Mouse (Mus musculus) MEL (cell line): ENCODE results near the gene Tnik. TPM values are rescaled to one million over a fixed set of nuclear protein-coding genes. Genes with fewer than 3 reads are reported as not detected.

ENCODE experiments used
- DNase-seq: peaks from one replicate; pipeline ENCODE4 v3.0.0; 2011; ENCODE audit warnings: low read depth, low spot score
- H3K27ac ChIP-seq: 2 replicates; pipeline ENCODE4 v1.5.1; 2012; ENCODE audit warnings: low read depth, mild to moderate bottlenecking, control low read depth, low read length, moderate library complexity; ENCODE audit not compliant: control insufficient read depth
- H3K27me3 ChIP-seq, 2 experiments: fragments of 150-350 bp in 1 of 2; sonication (generic) in 1 of 2; 2 replicates each; pipeline ENCODE4 v1.6.1; 2012; ENCODE audit warnings: low read length in 2 of 2, mild to moderate bottlenecking in 2 of 2, improper control_type of control experiment in 1 of 2, moderate library complexity in 1 of 2; ENCODE audit not compliant: insufficient read depth in 2 of 2, control insufficient read depth in 1 of 2
- H3K36me3 ChIP-seq, 2 experiments: 2 replicates each; pipeline ENCODE4 v1.6.1; 2012 to 2014; ENCODE audit warnings: low read length in 2 of 2, improper control_type of control experiment in 1 of 2, inconsistent platforms in 1 of 2, mild to moderate bottlenecking in 1 of 2; ENCODE audit not compliant: insufficient read depth in 2 of 2, control insufficient read depth in 1 of 2
- H3K4me1 ChIP-seq, 2 experiments: fragments of 150-350 bp in 1 of 2; sonication (generic) in 1 of 2; 2 replicates each; pipeline ENCODE4 v1.6.1; 2012; ENCODE audit warnings: low read length in 2 of 2, improper control_type of control experiment in 1 of 2, mild to moderate bottlenecking in 1 of 2; ENCODE audit not compliant: insufficient read depth in 2 of 2, control insufficient read depth in 1 of 2
- H3K4me3 ChIP-seq, 2 experiments: fragments of 150-350 bp in 1 of 2; sonication (generic) in 1 of 2; 2 replicates each; pipeline ENCODE4 v1.5.1; 2012; ENCODE audit warnings: low read depth in 2 of 2, low read length in 2 of 2, mild to moderate bottlenecking in 2 of 2, moderate library complexity in 2 of 2, control low read depth in 1 of 2, improper control_type of control experiment in 1 of 2; ENCODE audit not compliant: control insufficient read depth in 1 of 2, insufficient read depth in 1 of 2
- H3K79me2 ChIP-seq: 2 replicates; pipeline ENCODE4 v1.6.1; 2012; ENCODE audit warnings: mild to moderate bottlenecking, low read length, moderate library complexity; ENCODE audit not compliant: control insufficient read depth, poor library complexity, insufficient read depth
- H3K9ac ChIP-seq: 2 replicates; pipeline ENCODE4 v1.6.1; 2012; ENCODE audit warnings: low read depth, mild to moderate bottlenecking, control low read depth, low read length, moderate library complexity; ENCODE audit not compliant: control insufficient read depth, poor library complexity, severe bottlenecking
- H3K9me3 ChIP-seq: fragments of 150-350 bp; sonication (generic); replicated peaks from 2 replicates; pipeline ENCODE4 v1.6.1; 2012; ENCODE audit warnings: mild to moderate bottlenecking, low read length, improper control_type of control experiment, moderate library complexity; ENCODE audit not compliant: insufficient read depth
- BHLHE40 ChIP-seq: IDR thresholded peaks from 2 replicates; pipeline ENCODE4 v1.6.1; 2012; ENCODE audit warnings: low read depth, mild to moderate bottlenecking, inconsistent platforms, low read length, improper control_type of control experiment, borderline replicate concordance
- CTCF ChIP-seq, 3 experiments: IDR thresholded peaks in 2 of 3; conservative IDR thresholded peaks in 1 of 3; 2 replicates each; pipeline ENCODE4 v1.5.1; 2011 to 2012; ENCODE audit warnings: low read length in 3 of 3, low read depth in 2 of 3, mild to moderate bottlenecking in 2 of 3, improper control_type of control experiment in 1 of 3, inconsistent platforms in 1 of 3, mixed read lengths in 1 of 3, moderate library complexity in 1 of 3; ENCODE audit not compliant: control insufficient read depth in 1 of 3, insufficient read depth in 1 of 3, poor library complexity in 1 of 3, severe bottlenecking in 1 of 3
- EP300 ChIP-seq, 2 experiments: IDR thresholded peaks; 2 replicates each; pipeline ENCODE4 v1.6.1; 2011; ENCODE audit warnings: improper control_type of control experiment in 2 of 2, low read length in 2 of 2, low read depth in 1 of 2, mild to moderate bottlenecking in 1 of 2
- ETS1 ChIP-seq: IDR thresholded peaks from 2 replicates; pipeline ENCODE4 v1.6.1; 2012; ENCODE audit warnings: low read depth, mild to moderate bottlenecking, inconsistent platforms, low read length, improper control_type of control experiment, moderate library complexity
- GABPA ChIP-seq: IDR thresholded peaks from 2 replicates; pipeline ENCODE4 v1.6.1; 2012; ENCODE audit warnings: low read depth, mild to moderate bottlenecking, inconsistent platforms, low read length, improper control_type of control experiment, moderate library complexity
- GATA1 ChIP-seq: IDR thresholded peaks from 2 replicates; pipeline ENCODE4 v1.6.1; 2011; ENCODE audit warnings: low read depth, low read length, improper control_type of control experiment
- HCFC1 ChIP-seq: IDR thresholded peaks from 2 replicates; pipeline ENCODE4 v1.6.1; 2012; ENCODE audit warnings: low read depth, mild to moderate bottlenecking, inconsistent platforms, low read length, improper control_type of control experiment, moderate library complexity
- KAT2A ChIP-seq: conservative IDR thresholded peaks from 2 replicates; pipeline ENCODE4 v1.6.1; 2012; ENCODE audit warnings: low read depth, low read length, improper control_type of control experiment, inconsistent platforms
- MAFK ChIP-seq: IDR thresholded peaks from 2 replicates; pipeline ENCODE4 v1.6.1; 2011; ENCODE audit warnings: low read depth, mild to moderate bottlenecking, low read length, improper control_type of control experiment, borderline replicate concordance
- MAX ChIP-seq: IDR thresholded peaks from 2 replicates; pipeline ENCODE4 v1.6.1; 2011; ENCODE audit warnings: low read length, improper control_type of control experiment
- MEF2A ChIP-seq: IDR thresholded peaks from 2 replicates; pipeline ENCODE4 v1.6.1; 2014; ENCODE audit warnings: low read depth, mild to moderate bottlenecking, inconsistent platforms, low read length, improper control_type of control experiment; ENCODE audit not compliant: poor library complexity, insufficient replicate concordance, severe bottlenecking; ENCODE audit errors: extremely low read depth
- MYB ChIP-seq: IDR thresholded peaks from 2 replicates; pipeline ENCODE4 v1.6.1; 2011; ENCODE audit warnings: mild to moderate bottlenecking, low read depth, low read length, improper control_type of control experiment
- MYC ChIP-seq: IDR thresholded peaks from 2 replicates; pipeline ENCODE4 v1.6.1; 2011; ENCODE audit warnings: low read depth, mild to moderate bottlenecking, low read length, improper control_type of control experiment, moderate library complexity
- NELFE ChIP-seq: IDR thresholded peaks from 2 replicates; pipeline ENCODE4 v1.6.1; 2011; ENCODE audit warnings: low read depth, low read length, improper control_type of control experiment
- NRF1 ChIP-seq: IDR thresholded peaks from 2 replicates; pipeline ENCODE4 v1.6.1; 2014; ENCODE audit warnings: low read depth, mild to moderate bottlenecking, inconsistent platforms, low read length, improper control_type of control experiment, moderate library complexity; ENCODE audit not compliant: poor library complexity, insufficient read depth, severe bottlenecking
- POLR2A ChIP-seq, 2 experiments: IDR thresholded peaks; 2 replicates each; pipeline ENCODE4 v1.6.1; 2011 to 2012; ENCODE audit warnings: low read length in 2 of 2, mild to moderate bottlenecking in 2 of 2, control low read depth in 1 of 2, improper control_type of control experiment in 1 of 2, low read depth in 1 of 2, moderate library complexity in 1 of 2; ENCODE audit not compliant: control insufficient read depth in 1 of 2, insufficient read depth in 1 of 2, poor library complexity in 1 of 2
- SMC3 ChIP-seq: IDR thresholded peaks from 2 replicates; pipeline ENCODE4 v1.6.1; 2011; ENCODE audit warnings: low read depth, low read length, improper control_type of control experiment
- TAL1 ChIP-seq: IDR thresholded peaks from 2 replicates; pipeline ENCODE4 v1.6.1; 2012; ENCODE audit warnings: mild to moderate bottlenecking, inconsistent platforms, low read length, moderate library complexity, mixed read lengths
- TCF12 ChIP-seq: IDR thresholded peaks from 2 replicates; pipeline ENCODE4 v1.6.1; 2014; ENCODE audit warnings: low read depth, mild to moderate bottlenecking, inconsistent platforms, low read length, improper control_type of control experiment, moderate library complexity
- USF1 ChIP-seq: IDR thresholded peaks from 2 replicates; pipeline ENCODE4 v1.6.1; 2014; ENCODE audit warnings: low read depth, mild to moderate bottlenecking, inconsistent platforms, low read length, improper control_type of control experiment, moderate library complexity
- USF2 ChIP-seq, 2 experiments: IDR thresholded peaks; 2 replicates each; pipeline ENCODE4 v1.6.1; 2011 to 2012; ENCODE audit warnings: improper control_type of control experiment in 2 of 2, low read length in 2 of 2, borderline replicate concordance in 1 of 2, inconsistent platforms in 1 of 2, low read depth in 1 of 2, mild to moderate bottlenecking in 1 of 2; ENCODE audit not compliant: insufficient read depth in 1 of 2
- ZC3H11A ChIP-seq: IDR thresholded peaks from 2 replicates; pipeline ENCODE4 v1.6.1; 2012; ENCODE audit warnings: low read depth, mild to moderate bottlenecking, inconsistent platforms, low read length, improper control_type of control experiment
- ZMIZ1 ChIP-seq: IDR thresholded peaks from 2 replicates; pipeline ENCODE4 v1.6.1; 2012; ENCODE audit warnings: low read depth, mild to moderate bottlenecking, inconsistent platforms, low read length, improper control_type of control experiment, moderate library complexity
- polyA plus RNA-seq, 2 experiments: library from polyadenylated mRNA; stranded (reverse) in 1 of 2; unstranded in 1 of 2; fragments of >175 nt in 1 of 2; fragments of >200 nt in 1 of 2; gene quantifications; 2 replicates each; pipeline versions ENCODE4 v1.2.1 to v1.2.4; 2012; ENCODE audit warnings: low replicate concordance in 2 of 2, low read depth in 1 of 2; ENCODE audit not compliant: insufficient read length in 2 of 2, insufficient read depth in 1 of 2, missing spikeins in 1 of 2
- total RNA-seq: library from RNA; depleted of rRNA; stranded (reverse); fragments of 300-350 nt; gene quantifications from 2 replicates; pipeline ENCODE4 v1.2.3, GENCODE M21; 2012

Tnik gene
- total and polyA plus RNA-seq, 3 experiments, result 9.9 to 78.4 (median 13.6) TPM

DNA sequence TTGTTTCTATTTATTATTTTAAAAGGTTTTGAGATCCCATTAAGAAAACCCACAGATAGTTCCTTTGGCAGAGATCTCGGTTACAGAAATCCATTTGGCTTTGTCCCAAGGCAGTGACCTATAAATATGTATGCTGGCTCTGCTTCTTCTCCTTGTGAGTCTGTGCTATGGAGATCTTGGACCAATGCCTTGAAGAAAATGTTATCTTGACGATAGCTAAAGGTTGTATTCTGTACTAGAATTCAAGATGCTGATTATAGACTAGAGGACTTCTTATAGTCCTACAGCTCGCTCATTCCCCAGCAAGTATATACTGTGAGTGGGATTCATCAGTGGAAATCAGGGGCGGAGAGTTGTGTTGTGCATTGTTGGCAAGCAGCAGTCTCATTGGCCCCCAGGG is 178.5 kb downstream of the Tnik start:
- no peak for TF ChIP-seq EP300 (IDR thresholded peaks at IDR 0.05; ENCODE audit: low read depth in 1 of 2, low read length in 2 of 2)
- no peak for TF ChIP-seq MYC
- no peak for TF ChIP-seq TAL1
- TF ChIP-seq MEF2A, result no peak
- no peak for TF ChIP-seq BHLHE40
- TF ChIP-seq GABPA, result no peak
- no peak for TF ChIP-seq HCFC1
- TF ChIP-seq NELFE, result no peak
- TF ChIP-seq POLR2A (IDR thresholded peaks at IDR 0.05; ENCODE audit: control insufficient read depth in 1 of 2, insufficient read depth in 1 of 2, low read depth in 1 of 2, low read length in 2 of 2, poor library complexity in 1 of 2), result no peak
- TF ChIP-seq NRF1, result no peak
- TF ChIP-seq GATA1, result no peak
- no peak for TF ChIP-seq MAX
- no peak for TF ChIP-seq ETS1
- no peak for TF ChIP-seq CTCF (IDR thresholded peaks at IDR 0.05 in 2 of 3, conservative IDR thresholded peaks at IDR 0.05 in 1 of 3; ENCODE audit: control insufficient read depth in 1 of 3, insufficient read depth in 1 of 3, low read depth in 2 of 3, low read length in 3 of 3, poor library complexity in 1 of 3, severe bottlenecking in 1 of 3)
- TF ChIP-seq KAT2A, result no peak
- TF ChIP-seq USF1, result no peak
- no peak for TF ChIP-seq SMC3
- TF ChIP-seq ZC3H11A, result no peak
- no peak for TF ChIP-seq ZMIZ1
- no peak for DNase-seq
- H3K27ac ChIP-seq, result no peak overlapping the region
- no peaks in the 10 kb centered on the region; a peak in 1 of 4 replicates for H3K36me3 ChIP-seq
- H3K9ac ChIP-seq, result no peak overlapping the region
- H3K9me3 ChIP-seq, result no peaks in the 10 kb centered on the region
- H3K4me3 ChIP-seq, result no peak overlapping the region
- no peaks in the 10 kb centered on the region; a peak in 1 of 4 replicates for H3K4me1 ChIP-seq
- H3K27me3 ChIP-seq, result no peaks in the 10 kb centered on the region
- no peaks in the 10 kb centered on the region for H3K79me2 ChIP-seq

DNA sequence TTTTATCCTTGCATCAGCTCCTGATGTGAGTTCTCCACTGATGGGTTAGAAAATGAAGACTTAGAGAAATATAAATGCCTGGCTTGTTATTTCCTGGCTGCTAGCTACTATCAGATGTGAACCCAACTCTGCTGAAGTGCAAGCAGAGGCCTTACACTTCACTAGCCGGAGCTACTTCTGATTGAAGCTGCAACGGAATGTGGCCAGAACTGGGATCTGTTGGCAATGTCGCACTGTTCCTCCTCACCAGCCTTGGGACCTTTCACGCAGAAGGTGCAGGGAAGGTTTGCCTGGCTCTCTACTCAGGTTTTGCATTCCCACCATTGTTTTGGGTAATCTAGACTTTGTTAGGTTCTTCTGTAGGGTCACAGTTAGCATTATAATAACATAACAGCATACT is 179.1 kb downstream of the Tnik start:
- DNase-seq, result no peak
- TF ChIP-seq GATA1, result no peak
- TF ChIP-seq TAL1, result no peak
- no peak for TF ChIP-seq BHLHE40
- TF ChIP-seq NELFE, result no peak
- no peak for TF ChIP-seq MAFK
- TF ChIP-seq TCF12, result no peak
- TF ChIP-seq ZMIZ1, result no peak
- TF ChIP-seq USF2 (IDR thresholded peaks at IDR 0.05; ENCODE audit: borderline replicate concordance in 1 of 2, insufficient read depth in 1 of 2, low read depth in 1 of 2, low read length in 2 of 2), result no peak
- TF ChIP-seq SMC3, result no peak
- no peak for TF ChIP-seq MYB
- no peak for TF ChIP-seq ZC3H11A
- Histone ChIP-seq H3K79me2 (no peaks in the 10 kb centered on the region), H3K9ac (no peak overlapping the region), H3K4me3 (no peak overlapping the region), H3K36me3 (no peaks in the 10 kb centered on the region; a peak in 1 of 4 replicates), H3K27ac (no peak overlapping the region), H3K9me3 (no peaks in the 10 kb centered on the region), H3K4me1 (no peaks in the 10 kb centered on the region; a peak in 1 of 4 replicates), H3K27me3 (no peaks in the 10 kb centered on the region)
